Mouse (Mus musculus) lung, adult 2 months (tissue): ENCODE data around the gene Retreg2.

Source experiments
- CTCF ChIP-seq: fragments of 200-500 bp; IDR thresholded peaks from 2 replicates; pipeline ENCODE4 v1.5.1; 2011; ENCODE audit warnings: mild to moderate bottlenecking, low read length, control low read depth; ENCODE audit not compliant: insufficient read depth
- POLR2A ChIP-seq: fragments of 200-500 bp; IDR thresholded peaks from 2 replicates; pipeline ENCODE4 v1.6.1; 2011; ENCODE audit warnings: low read depth, mild to moderate bottlenecking, control low read depth, low read length, borderline replicate concordance; ENCODE audit errors: extremely low read depth

DNA sequence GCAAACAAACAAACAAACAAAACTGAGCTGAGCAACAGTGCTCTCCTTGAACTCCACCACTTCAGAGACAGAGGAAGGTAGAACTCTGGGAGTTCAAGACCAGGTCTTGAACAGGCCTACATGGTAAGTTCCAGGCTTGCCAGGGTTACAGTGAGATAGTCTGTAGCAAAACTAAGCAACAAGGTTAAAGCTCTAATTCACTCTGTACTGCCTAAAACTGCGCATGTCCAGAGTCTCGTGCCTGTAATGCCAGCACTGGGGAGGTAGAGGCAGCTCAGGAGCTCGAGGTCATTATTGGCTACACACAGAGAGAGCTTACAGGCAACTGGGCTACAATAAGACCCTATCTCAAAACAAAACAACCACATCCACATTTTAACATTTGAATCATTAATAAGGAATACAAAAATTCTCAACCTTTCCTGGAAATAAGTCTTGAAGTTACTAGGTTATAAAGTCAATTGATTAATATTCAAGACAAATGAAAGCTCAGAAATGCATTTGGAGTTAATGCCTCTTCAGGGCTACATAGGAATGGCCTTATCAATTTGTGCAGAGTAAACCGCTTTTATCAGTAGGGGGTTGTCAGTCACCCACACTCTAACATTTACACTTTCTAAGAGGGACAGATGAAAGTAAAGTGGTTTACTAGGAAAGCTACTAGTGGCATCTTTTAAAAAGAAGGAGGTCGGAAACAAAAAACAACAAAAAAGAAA, 17.1 kb downstream of the Retreg2 start:
- TF ChIP-seq CTCF (no peak), POLR2A (no peak)
